Mouse (Mus musculus): ENCODE measurements around the gene Nav2.

DNA sequence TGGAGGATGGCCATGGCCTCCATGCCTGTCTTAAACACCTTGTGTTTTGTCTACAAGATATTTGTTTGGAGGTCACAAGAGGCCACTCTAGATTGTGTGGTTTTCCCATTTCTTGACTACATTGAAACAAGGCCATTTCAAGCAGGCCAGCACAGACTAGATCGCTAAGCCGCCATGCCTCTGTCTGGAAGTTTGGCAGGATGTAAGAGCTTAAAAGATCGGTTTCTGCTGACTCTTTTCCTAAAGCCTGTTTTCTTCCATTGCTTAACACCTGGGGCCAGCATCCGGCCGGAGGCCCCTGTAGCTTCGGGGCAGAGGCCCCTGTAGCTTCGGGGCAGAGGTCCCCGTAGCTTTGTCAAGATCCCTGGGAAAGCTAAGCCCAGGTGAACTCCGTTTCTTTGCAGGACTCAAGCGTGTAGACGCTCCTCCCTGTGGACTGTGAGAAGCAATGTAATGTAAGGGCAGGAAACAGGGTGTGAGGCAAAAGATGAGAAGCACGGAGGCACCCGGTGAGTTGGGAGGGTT, 434.1 kb downstream of the Nav2 start:
- TF ChIP-seq GATA1 (IDR thresholded peaks at IDR 0.05; ENCODE audit: borderline replicate concordance, low read length) (no peak), FLI1 (IDR thresholded peaks at IDR 0.05; ENCODE audit: low read length) (no peak)
